Comparison of ENCODE assay signal across 8 mouse cellular contexts in genomic region chr9:56417948-56418737, GRCm38 (mm10). TPM values are rescaled to one million over a fixed set of nuclear protein-coding genes. Genes with fewer than 3 reads are reported as not detected.
DNase-seq lines count a peak whose midpoint lies in the region; ATAC-seq and TF ChIP-seq lines count a peak whose summit lies in the region.

TSS of gene Peak1 (minus strand) at chr9:56418067.
TSS of gene Hmg20a (plus strand) at chr9:56418609.

- peaks cover 44% of the 10 kb centered on the region for H3K4me1 ChIP-seq in hindbrain, embryonic 13.5 days (replicated peaks)

- WGBS in hindbrain, embryonic 13.5 days, result under 1% methylated on average over 59 of the region's 59 CpGs

- no peak for TF ChIP-seq CTCF in Patski (IDR thresholded peaks at IDR 0.05)

- peak; percentile 99 for DNase-seq in Patski (ENCODE audit: low read depth, low spot score)
- DNase-seq in cerebellum, postnatal 14 days, result peak; percentile 100
- DNase-seq in frontal cortex, postnatal 14 days (ENCODE audit: low spot score in 2 of 2), result peak; percentile 100
- peak; percentile 95 to 97 for DNase-seq in layer of hippocampus, postnatal 25 days (ENCODE audit: extremely low spot score in 1 of 2, low spot score in 1 of 2)
- DNase-seq in lung, postnatal 25 days (ENCODE audit: low spot score), result peak; percentile 100
- DNase-seq in retina, embryonic 14.5 days (ENCODE audit: low spot score), result peak; percentile 100
- DNase-seq in thymus, postnatal 4 days, result peak; percentile 100

- H3K4me2 ChIP-seq in hindbrain, embryonic 13.5 days, result peak within 1 kb of the TSS; percentile 73

- H3K9ac ChIP-seq in hindbrain, embryonic 13.5 days, result peak within 1 kb of the TSS; percentile 83

- ATAC-seq in Patski, result peak; percentile 88
- ATAC-seq in hindbrain, embryonic 13.5 days (ENCODE audit: low FRiP score), result peak; percentile 96

- H3K4me3 ChIP-seq in hindbrain, embryonic 13.5 days, result peak within 1 kb of the TSS; percentile 74

- POLR2A ChIA-PET in Patski (lab: Charles Lee), result interaction anchor here (1.2 kb wide), 1 partner anchor 43 kb away, joined by 3 read pairs; no protein-coding TSS in a partner anchor

- CTCF ChIA-PET in Patski (lab: Charles Lee), result interaction anchor here (0.9 to 1.6 kb wide), 4 partner anchors 9 to 134 kb away, joined by 3 to 5 read pairs (median 3); no protein-coding TSS in a partner anchor

- peak within 1 kb of the TSS; percentile 95 for H3K27ac ChIP-seq in hindbrain, embryonic 13.5 days

- H3K9me3 ChIP-seq in hindbrain, embryonic 13.5 days, result no peaks in the 10 kb centered on the region

- H3K36me3 ChIP-seq in hindbrain, embryonic 13.5 days, result no peaks in the 10 kb centered on the region

- H3K27me3 ChIP-seq in Patski, result no peaks in the 10 kb centered on the region
- H3K27me3 ChIP-seq in hindbrain, embryonic 13.5 days, result no peaks in the 10 kb centered on the region

- in situ Hi-C loops in Patski (cut with MboI; ENCODE audit: low pct_unique_long_range_greater_than_20kb), result loop anchor here (5.0 kb wide), 2 partner anchors 134 to 206 kb away; no protein-coding TSS in a partner anchor

RNA-seq across cellular contexts. Expression of gene Peak1, which starts in this region (rescaled TPM):
- polyA plus RNA-seq in Patski (2021), result 26.1 TPM
- 4.8 and 5.4 TPM in 2 replicates for polyA plus RNA-seq in hindbrain, embryonic 13.5 days (2015; fragmentation: Nextera tagmentation; extraction: Ambion mirVana)
- total RNA-seq in layer of hippocampus, postnatal 25 days (2021), result 10 to 100 TPM; 47.7 to 54.3 TPM

RNA-seq across cellular contexts. Expression of gene Hmg20a, which starts in this region (rescaled TPM):
- polyA plus RNA-seq in Patski (2021), result 35.9 TPM
- polyA plus RNA-seq in hindbrain, embryonic 13.5 days (2015; fragmentation: Nextera tagmentation; extraction: Ambion mirVana), result 81.9 and 89.8 TPM in 2 replicates
- 10 to 100 TPM; 70.3 to 71.2 TPM for total RNA-seq in layer of hippocampus, postnatal 25 days (2021)

Comparison
In these comparisons a context has a peak if more than half of its experiments do, and no peak if none do; other contexts are left out.
1. Peak in every context shown above with its lines: DNase-seq, ATAC-seq, H3K4me3 ChIP-seq and H3K27ac ChIP-seq.